Mouse (Mus musculus) embryonic fibroblast, embryonic 13.5 days (primary cell): ENCODE data around the gene Tdo2.

Experiments used
- CTCF ChIP-seq: IDR thresholded peaks from 2 replicates; pipeline ENCODE4 v1.5.1; 2011; ENCODE audit warnings: mild to moderate bottlenecking, control low read depth, low read length, moderate library complexity, borderline replicate concordance; ENCODE audit not compliant: insufficient read depth
- POLR2A ChIP-seq: IDR thresholded peaks from 2 replicates; pipeline ENCODE4 v1.6.1; 2011; ENCODE audit warnings: low read depth, mild to moderate bottlenecking, control low read depth, low read length, moderate library complexity

DNA sequence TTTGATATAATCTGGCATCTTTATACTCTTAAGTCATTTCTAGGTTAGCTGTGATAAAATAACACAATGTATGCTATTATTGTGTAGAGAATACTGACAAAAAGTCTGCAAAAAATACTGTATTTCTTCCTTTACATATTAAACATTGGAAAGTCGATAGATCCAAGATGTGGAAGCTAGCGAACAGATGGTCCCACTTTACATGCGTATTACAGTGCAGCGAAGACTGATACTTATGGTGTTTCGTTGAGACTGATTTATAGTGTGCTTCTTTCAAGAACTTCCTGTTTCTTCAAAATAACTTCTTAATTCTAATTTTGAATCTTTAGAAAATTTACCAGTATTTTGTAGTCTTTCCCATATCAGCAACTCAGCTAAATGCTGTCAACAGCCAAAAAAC lies 18.5 kb downstream of the Tdo2 start:
- no peak for TF ChIP-seq CTCF
- no peak for TF ChIP-seq POLR2A
